Mouse (Mus musculus): ENCODE data around the gene Gar1.

Gene Gar1

DNA sequence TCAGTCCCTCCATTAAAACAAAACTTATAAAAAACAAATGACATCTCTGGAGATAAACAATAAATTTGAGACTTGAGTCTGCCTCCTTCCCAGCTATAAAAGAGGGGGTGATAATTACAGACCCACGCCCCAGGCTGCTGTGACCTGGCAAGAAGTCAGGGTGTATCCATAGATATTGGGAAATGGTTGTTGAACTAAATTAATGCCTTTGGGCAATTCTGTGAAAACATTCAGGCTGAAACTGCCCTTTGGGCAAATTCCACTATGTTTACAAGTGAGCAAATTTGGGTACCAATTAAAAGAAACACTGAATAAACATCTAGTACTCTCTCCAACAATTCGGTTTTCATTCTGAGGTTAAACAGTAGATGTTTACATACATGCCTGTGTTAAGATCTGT is 32.2 kb downstream of the Gar1 start:
- no peak for DNase-seq (ENCODE audit: low read depth)

DNA sequence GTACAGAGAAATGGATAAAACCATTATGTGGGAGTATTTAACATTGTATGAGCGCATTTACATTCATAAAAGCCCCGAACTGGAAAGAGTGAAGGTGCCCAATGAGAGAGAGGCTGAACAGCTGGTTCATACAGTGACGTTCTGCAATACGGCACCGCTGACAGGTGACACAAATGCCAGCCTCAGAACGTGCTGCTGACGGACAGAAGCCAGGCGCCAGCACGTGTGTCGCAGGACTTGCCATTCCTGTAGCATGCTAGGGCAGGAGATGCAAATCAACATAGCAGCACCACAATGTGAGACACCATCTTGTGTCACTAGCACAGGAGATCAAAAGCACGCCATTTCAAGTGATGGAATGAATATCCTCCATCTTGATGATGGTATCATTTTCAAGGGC is 32.6 kb downstream of the Gar1 start:
- DNase-seq (ENCODE audit: low read depth), result no peak

- no peak for DNase-seq (ENCODE audit: low read depth)
These were observed 33.9 kb downstream of the Gar1 start for GRCm38 (mm10) chr3:129797341-129797740.

DNA sequence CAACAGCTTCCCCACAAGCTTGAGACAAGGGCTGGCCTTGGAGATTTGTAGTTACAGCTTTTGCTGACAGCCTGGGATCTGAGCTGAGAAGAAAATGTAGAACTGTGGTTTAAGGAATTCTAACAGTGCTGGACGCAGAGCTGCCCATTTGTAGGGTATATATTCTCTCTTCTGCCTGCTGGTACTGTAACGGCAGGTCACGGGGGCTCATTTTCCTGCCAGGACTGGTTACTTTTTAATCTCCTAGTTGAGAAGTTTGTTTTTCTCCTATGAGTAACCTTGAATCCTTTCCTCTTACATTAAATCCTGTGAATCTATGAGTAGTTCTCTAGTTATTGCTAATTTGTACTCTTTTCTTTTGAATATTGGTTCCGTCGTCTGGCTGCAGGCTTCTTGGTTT is 37.4 kb downstream of the Gar1 start:
- DNase-seq (ENCODE audit: low read depth), result no peak

GRCm38 (mm10) chr3:129782746-129783145 is 48.5 kb downstream of the Gar1 start:
- DNase-seq (ENCODE audit: low read depth), result no peak

- DNase-seq (ENCODE audit: low read depth), result no peak
These were observed 49.8 kb downstream of the Gar1 start for GRCm38 (mm10) chr3:129781435-129781834.

Measured in naive thymus-derived CD4-positive, alpha-beta T cell, adult 2 months (primary cell).